Mouse (Mus musculus): ENCODE results near the gene Klhl21.

The Klhl21 gene

DNA sequence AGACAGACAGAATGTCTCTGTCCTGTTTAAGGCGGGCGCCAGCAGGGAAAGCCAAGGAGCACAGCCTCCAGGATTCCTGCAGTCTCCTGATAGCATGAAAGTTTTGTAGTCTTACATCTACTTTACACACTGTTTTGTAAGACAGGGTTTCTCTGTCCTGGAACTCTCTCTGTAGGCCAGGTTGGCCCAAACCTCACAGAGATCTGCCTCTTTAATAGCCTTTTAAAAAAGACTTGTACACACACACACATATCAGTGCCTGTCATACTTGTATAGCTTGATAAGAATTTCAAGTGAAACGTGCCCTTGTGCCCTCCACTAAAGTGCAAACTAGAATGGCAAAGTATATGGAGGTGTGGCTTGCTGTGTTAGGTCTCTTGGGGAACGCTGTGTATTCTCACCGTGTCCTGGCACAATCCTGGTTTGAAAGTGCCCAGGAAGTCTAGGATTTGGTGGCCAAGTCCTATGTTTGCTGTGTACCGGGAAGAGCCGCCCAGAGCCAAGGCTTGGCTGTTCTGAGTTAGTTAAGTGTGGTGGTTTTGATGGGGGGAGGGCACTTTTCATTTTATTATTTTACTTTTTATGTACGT lies 2.7 kb downstream of the Klhl21 start:
- in situ Hi-C loops (cut with MboI; ENCODE audit: unreplicated experiment in 2 of 2): loop anchor here in 1 of 2 experiments (25.0 kb wide), 1 partner anchor 1649 kb away; no protein-coding TSS in a partner anchor

DNA sequence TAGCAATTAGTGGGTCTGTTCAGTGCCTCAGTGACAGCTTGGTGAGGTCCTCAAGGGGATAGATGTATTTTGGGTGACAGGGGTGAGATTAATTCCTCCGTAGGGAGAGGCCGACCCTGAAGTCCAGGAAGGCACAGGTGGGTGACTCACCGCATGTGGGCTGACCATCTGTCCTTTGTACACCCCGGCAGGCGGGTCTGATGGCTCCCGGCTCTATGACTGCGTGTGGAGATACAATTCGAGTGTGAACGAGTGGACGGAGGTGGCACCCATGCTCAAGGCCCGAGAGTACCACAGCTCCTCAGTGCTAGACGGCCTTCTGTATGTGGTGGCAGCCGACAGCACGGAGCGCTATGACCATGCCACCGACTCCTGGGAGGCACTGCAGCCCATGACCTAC lies 3.5 kb downstream of the Klhl21 start:
- in situ Hi-C loops (cut with MboI; ENCODE audit: unreplicated experiment in 2 of 2): loop anchor here in 1 of 2 experiments (25.0 kb wide), 1 partner anchor 1650 kb away; no protein-coding TSS in a partner anchor

DNA sequence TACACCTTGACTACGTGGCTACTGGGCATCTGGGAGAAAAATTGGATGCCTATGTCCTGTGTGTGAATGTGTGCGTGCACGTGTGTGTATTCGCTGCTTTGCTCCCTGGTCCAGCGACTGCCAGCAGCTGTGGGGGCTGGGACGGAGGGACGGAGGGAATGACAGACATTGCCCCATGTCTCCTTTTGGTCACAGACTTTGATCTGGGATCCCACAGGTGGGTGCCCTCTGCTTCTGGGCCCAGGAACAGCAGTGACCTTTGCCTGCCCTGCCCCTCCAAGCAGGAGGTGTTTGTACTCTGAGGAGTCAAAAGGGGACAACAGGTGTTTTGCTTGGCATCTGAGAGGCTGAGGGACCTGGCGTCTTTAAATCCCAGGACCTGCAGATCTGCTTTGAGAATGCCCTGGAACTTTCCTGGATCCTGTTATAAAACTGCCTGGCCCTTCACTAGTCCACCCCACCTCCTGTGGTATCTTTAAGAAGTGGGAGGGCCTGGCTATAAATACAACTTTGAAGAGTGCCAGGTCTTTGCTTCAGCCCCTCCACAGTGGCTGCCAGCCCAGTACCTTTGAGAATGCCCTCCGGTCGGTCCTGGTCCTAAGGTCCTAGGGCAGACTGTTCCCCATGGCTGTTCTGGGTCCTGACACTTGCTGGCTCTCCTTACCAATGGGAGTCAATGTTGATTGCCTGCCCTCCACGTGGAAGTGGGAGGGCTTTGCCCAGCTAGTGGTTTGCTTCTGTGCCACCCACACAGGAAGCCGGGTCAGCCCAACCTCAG lies 4.6 kb downstream of the Klhl21 start:
- in situ Hi-C loops (cut with MboI; ENCODE audit: unreplicated experiment in 2 of 2): loop anchor here in 1 of 2 experiments (25.0 kb wide), 1 partner anchor 1651 kb away; no protein-coding TSS in a partner anchor

DNA sequence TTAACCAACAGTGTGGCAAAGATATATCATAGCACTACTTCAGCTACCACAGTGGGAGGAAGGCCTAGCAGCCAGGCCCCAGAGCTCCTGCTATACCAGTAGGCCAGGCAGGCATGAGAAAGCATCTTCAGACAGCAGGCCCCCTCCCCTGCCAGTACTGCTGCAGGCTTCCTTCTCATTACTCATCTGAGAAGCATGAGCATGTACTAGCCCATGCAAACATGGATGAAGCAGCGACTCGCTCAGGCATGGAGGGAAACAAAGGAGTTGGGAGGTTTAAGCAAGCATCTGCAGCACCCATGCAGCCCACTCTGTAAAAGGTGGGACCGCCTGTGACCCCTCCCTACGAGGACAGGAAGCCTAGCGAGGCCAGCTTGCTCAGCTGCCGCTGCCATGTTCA lies 10.5 kb downstream of the Klhl21 start:
- in situ Hi-C loops (cut with MboI; ENCODE audit: unreplicated experiment in 2 of 2): loop anchor here in 1 of 2 experiments (25.0 kb wide), 1 partner anchor 1657 kb away; no protein-coding TSS in a partner anchor

DNA sequence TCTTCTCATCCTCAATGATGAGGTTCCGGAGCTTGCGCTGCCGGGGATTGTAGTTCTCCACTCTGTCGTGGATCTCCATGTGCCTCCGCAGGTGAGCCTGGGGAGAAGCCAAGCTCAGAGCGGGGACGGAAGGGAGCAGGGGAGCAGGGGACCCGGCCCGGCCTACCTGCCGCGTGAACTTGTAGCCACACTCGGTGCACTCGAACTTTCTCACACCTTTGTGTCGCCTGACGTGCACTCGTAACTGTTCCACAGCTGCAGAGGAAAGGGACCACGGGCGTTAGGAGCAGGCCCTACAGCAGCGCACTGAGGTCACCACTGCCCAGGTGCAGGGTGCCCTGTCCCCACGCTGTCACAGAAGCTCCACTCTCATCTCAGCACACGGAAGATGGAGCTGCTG lies 11.4 kb downstream of the Klhl21 start:
- in situ Hi-C loops (cut with MboI; ENCODE audit: unreplicated experiment in 2 of 2): loop anchor here in 1 of 2 experiments (25.0 kb wide), 1 partner anchor 1658 kb away; no protein-coding TSS in a partner anchor

DNA sequence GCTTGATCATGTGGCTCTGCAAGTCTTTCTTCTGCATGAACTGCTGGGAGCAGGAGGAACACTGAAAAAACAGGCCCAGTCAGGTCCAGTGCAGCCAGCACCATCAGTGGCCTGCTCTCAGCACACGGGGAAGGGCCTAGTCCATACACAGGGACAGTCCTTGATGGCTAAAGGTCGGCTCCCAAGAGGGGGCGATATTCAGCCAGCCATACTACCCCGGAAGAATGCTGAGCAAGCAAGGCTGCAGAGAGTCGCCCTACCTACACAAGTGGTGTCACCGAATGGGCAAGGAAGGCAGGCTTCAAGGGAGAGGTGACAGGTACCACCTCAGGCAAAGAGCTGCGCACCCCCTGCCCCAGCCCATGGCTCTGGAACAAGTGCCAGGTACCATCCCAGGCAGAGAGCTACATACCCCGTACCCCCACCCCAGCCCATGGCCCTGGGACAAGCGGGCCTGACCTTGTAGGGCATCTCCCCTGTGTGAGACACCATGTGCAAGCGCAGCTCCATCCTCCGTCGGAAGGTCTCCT lies 13.0 kb downstream of the Klhl21 start:
- in situ Hi-C loops (cut with MboI; ENCODE audit: unreplicated experiment in 2 of 2): loop anchor here in 1 of 2 experiments (25.0 kb wide), 1 partner anchor 1659 kb away; no protein-coding TSS in a partner anchor

DNA sequence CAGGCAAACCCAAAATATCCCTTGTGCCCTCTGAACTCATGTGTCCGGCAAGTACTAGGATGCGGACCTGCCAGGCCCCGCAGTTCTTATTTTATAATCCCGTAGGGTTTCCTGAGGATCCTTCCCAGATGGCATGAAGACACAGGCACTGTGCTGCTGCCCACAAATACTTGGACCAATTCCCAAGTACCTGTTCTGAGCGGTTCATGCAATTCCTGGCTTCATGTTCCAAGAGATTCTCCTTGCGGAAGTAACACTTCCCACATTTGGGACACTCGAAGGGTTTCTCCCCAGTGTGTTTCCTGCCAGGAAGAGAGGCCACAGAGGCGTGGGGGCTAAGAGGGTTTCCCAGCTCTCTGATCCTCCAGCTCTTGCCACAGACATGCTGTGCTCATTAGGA lies 13.9 kb downstream of the Klhl21 start:
- in situ Hi-C loops (cut with MboI; ENCODE audit: unreplicated experiment in 2 of 2): loop anchor here in 1 of 2 experiments (25.0 kb wide), 1 partner anchor 1660 kb away; no protein-coding TSS in a partner anchor

DNA sequence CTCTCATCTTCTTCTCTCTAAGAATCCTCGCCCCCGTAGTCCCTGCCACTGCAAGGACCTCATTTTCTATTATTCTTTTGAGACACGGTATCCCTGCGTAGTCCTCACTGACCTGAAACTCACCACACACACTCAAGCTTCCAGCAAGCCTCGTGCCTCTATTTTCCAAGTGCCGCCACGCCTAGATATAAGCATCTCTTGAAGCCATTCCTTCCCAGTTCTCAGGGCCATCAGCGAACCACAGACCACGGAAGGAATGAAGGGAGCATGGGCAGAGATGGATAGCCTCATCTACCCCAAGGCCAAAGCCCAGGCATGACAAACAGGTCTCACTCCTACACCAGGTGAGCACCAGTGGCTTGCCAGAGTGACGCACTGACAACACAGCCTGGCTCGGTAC lies 15.9 kb downstream of the Klhl21 start:
- in situ Hi-C loops (cut with MboI; ENCODE audit: unreplicated experiment in 2 of 2): loop anchor here in 1 of 2 experiments (25.0 kb wide), 1 partner anchor 1662 kb away; no protein-coding TSS in a partner anchor

DNA sequence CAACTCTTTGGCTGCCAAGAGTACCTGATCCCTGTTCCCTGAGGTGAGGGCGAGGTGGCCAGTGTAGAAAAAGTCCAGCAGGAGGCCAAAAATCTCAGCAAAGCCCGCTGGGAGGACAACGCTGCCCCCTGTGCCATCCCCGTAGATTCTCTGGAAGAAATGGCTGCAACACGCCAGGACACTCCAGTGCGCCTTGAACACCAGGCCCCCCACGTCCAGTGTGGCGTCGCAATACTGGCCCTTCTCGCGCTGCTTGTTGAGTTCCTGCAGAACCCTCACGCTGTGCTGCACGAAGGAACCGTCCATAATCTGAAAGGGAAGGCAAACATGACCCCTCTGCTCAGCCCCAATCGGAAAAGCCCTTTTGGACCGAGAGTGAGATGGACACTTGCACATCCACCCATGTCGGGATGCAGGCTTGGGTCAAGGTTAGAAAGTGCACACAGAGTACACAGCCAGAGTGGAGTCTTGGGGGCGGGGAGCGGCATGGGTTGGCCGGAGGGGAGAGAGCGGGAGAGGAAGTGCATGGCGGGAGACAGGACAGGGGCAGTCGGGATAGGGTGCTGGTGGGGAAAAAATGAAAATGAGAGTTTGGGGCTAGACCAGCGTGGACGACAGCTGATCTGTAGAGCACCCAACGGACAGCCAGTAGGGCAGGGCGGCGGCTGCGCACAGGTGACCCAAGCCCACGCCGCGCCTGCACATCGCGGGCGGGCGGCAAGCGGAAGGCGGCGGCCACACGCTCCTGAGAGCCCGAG lies 18.3 kb downstream of the Klhl21 start:
- in situ Hi-C loops (cut with MboI; ENCODE audit: unreplicated experiment in 2 of 2): loop anchor here (5.0 kb wide), 1 partner anchor 45 kb away; no protein-coding TSS in a partner anchor

DNA sequence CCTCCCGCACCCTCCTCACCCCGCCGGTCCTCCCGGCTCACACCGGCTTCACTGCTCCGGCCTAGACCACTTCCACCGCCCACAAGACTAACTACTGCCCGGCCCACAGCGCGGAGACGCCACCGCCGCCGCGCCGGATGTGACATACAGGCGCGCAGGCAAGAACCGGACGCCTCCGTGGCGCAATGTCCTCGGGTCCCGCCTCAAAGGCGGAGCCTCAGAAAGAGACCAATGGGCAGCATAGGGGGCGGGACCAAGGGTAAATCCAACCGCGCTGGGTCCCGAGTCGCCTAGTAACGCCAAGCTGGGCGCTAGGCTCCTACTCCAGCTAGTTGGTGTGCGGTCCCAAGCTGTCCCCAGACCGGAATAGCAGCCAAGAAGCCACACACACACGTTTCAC lies 18.9 kb downstream of the Klhl21 start, which contains the start of gene Zbtb48:
Gene Zbtb48, minus strand, starts transcription at position 148 of the 400 bp plus-strand sequence.
- in situ Hi-C loops (cut with MboI; ENCODE audit: unreplicated experiment in 2 of 2): loop anchor here (5.0 kb wide), 1 partner anchor 45 kb away; no protein-coding TSS in a partner anchor

DNA sequence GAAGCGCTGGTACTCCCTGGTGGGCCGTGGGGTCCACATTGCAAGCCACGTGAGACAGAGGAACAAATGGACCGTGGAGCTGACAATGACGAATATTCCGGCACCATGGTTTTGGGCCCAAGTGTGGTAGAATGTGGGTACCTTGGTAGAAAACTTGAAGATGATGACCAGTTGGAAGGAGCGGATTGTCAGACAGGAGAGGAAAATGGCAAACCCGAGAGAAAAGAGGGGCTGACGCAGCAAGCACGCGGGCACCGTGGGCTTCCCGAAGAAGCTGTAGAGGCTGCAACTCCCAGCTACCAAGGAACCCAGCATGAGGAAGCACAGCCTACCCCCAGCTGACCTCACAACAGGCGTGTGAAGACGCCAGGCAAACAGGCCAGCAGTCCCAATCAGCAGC lies 19.9 kb downstream of the Klhl21 start:
- in situ Hi-C loops (cut with MboI; ENCODE audit: unreplicated experiment in 2 of 2): loop anchor here (5.0 kb wide), 1 partner anchor 46 kb away; no protein-coding TSS in a partner anchor

DNA sequence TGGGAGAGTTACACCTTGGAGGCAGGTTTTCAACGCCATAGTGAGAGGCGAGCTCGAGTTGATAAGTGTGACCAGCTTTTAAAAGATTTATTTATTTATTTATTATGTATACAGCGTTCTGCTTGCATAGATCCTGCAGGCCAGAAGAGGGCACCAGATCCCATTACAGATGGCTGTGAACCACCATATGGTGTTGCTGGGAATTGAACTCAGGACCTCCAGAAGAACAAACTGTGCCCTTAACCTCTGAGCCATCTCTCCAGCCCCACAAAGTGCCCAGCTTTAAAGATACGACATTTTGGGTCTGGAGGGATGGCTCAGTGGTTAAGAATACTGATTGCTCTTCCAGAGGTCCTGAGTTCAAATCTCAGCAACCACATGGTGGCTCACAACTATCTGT lies 20.5 kb downstream of the Klhl21 start:
- in situ Hi-C loops (cut with MboI; ENCODE audit: unreplicated experiment in 2 of 2): loop anchor here (5.0 kb wide), 1 partner anchor 47 kb away; no protein-coding TSS in a partner anchor

DNA sequence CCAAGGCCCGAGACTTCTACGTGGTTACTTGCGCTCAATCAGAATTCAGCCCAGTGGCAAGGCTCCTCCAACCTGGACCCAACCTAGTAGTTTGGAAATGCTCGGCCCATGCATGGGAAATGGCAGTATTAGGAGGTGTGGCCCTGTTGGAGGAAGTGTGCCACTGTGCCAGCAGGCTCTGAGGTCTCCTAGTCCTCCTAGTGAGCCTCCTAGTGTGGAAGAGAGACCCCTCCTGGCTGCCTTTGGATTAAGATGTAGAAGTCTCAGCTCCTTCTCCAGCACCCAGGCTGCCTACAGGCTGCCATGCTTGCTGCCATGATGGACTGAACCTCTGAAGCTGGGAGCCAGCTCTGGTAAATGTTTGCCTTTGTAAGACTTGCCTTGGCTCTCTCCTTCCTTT lies 21.4 kb downstream of the Klhl21 start:
- in situ Hi-C loops (cut with MboI; ENCODE audit: unreplicated experiment in 2 of 2): loop anchor here (5.0 to 10.0 kb wide), 2 partner anchors 48 to 65 kb away; no protein-coding TSS in a partner anchor

DNA sequence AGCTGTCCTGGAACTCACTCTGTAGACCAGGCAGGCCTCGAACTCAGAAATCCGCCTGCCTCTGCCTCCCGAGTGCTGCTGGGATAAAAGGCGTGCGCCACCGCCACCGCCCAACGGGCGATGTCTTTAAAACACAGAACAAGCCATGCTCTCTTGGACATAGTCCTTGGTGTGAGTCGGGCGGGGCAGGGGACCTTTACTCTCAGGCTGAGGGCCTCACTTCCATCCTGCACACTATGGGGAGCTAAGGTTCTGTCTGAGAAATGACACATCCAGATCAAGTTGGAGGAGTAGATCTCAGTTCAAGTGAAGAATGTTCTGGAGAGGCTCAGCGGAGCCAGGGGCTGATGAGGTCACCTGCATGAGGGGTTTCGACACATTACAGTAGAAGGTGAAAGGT lies 24.3 kb downstream of the Klhl21 start:
- in situ Hi-C loops (cut with MboI; ENCODE audit: unreplicated experiment in 2 of 2): loop anchor here in 1 of 2 experiments (10.0 kb wide), 1 partner anchor 62 kb away; no protein-coding TSS in a partner anchor

DNA sequence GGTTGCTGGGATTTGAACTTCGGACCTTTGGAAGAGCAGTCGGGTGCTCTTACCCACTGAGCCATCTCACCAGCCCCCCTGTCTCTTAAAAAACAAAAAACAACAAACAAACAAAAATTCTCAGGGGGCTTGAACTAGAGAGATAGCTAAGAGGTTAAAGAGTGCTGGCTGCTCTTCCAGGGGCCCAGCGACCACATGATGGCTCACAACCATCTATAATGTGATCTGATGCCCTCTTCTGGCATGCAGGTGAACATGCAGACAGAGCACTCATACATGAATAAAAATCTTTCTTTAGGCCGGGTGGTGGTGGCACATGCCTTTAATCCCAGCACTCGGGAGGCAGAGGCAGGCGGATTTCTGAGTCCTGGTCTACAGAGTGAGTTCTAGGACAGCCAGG lies 27.9 kb downstream of the Klhl21 start:
- in situ Hi-C loops (cut with MboI; ENCODE audit: unreplicated experiment in 2 of 2): loop anchor here in 1 of 2 experiments (10.0 kb wide), 1 partner anchor 58 kb away; no protein-coding TSS in a partner anchor

DNA sequence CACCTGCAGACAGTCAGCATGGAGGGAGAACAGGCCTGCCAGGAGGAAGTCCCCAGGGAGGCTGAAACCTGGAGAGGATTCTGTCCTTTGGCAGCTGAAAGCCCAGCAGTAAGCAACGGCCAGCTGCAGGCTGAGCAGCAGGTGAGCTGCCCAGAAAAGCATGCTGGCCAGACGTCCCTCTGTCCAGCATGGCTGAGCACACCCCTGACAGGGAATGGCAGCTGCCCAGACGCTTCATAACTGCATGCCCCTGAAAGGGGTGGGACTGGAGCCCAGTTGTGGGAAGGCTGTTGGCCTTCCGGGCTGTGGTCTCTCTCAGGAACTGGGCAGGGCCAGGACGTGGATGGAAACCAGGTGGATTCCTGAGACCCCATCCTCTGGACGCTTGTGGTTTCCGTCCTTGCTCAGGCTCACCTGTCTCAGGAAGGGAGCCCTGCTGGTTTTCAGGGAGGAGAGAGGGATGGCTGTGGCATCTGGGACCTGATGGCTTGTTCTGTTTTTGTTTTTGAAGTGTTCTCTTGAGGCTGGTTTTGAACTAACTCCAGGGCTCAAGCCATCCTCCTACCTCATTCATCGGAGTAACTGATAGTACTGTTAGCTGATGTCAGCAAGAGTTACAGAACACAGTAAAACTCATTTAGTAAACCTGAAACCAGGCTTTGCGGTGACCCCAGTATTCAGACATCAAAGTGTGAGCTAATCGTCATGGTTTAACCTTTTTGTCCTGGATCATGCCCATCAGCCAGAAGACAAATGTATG lies 29.8 kb downstream of the Klhl21 start, which contains the start of gene Tas1r1:
Gene Tas1r1, minus strand, starts transcription at position 344 of the 760 bp plus-strand sequence.
- in situ Hi-C loops (cut with MboI; ENCODE audit: unreplicated experiment in 2 of 2): loop anchor here in 1 of 2 experiments (10.0 kb wide), 1 partner anchor 56 kb away; no protein-coding TSS in a partner anchor

DNA sequence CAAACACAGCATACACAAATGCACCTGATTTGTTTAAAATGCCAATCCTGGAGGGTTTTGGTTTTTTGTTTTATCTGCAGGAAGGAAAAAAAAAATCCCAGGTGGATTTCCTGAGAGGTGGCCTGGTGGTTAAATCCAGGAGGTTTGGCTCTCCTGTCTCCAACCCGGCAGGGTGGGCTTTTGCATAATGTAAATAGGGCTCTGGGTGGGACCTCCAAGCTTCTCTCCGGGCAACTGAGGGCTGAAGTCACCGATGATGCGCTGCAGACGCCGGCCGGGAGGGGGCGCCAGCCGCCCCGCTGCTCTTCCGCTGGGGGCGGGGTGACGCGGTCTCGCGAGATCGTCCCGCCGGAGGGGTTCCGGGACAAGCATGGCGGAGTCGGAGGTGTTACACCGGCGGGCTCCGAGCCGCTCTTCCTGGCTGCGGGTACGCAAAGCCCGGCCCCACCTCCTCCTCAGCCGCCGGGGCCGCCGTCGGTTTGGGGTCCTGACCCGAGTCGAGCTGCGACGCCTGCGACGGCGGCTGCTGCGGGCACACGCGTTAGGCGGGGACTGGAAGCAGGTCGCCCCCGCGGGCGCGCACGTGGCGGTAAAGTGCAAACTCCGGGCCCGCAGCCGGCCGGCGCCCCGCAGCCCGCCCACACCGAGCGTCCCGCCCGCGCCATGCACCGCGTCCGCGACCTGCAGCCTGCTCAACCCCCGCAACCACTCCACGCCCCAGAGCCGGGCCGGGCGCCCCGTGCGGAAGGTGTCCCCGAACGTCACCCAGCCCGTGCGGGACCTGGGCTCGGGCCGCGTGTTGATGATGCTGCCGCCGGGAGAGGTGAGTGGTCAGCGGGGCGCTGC lies 30.6 kb downstream of the Klhl21 start, which contains the start of gene Nol9:
Gene Nol9, plus strand, starts transcription at position 337 of the 846 bp plus-strand sequence.
- in situ Hi-C loops (cut with MboI; ENCODE audit: unreplicated experiment in 2 of 2): loop anchor here in 1 of 2 experiments (10.0 kb wide), 1 partner anchor 56 kb away; no protein-coding TSS in a partner anchor

DNA sequence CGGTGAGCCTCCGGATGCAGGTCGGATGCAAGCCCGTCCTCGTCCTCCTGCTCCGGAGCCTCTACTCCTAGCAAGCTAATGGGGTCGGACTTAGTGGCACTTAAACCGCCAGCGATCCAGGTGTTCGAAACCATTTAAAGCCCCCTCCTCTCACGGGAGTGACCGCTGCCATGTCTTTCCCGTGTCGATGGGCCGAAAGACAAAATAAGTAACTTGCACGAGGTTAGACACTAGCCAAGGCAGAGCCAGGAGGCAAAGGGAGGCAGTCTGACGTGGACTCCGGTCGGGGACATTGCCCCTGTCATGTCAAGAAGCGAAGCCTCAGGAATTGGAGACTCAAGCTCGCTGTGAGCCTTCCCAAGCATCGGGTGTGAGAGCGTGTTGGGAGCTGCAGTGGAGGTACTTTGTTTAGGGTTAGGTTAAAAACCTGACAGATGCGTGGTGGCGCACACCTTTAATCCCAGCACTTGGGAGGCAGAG lies 31.3 kb downstream of the Klhl21 start:
- in situ Hi-C loops (cut with MboI; ENCODE audit: unreplicated experiment in 2 of 2): loop anchor here in 1 of 2 experiments (10.0 kb wide), 1 partner anchor 55 kb away; no protein-coding TSS in a partner anchor

Measured in v-Abl transformed pro-B cells (cell line).